Mouse (Mus musculus) yolk sac, embryonic 10.5 days (tissue): ENCODE results near the gene Cbs.
"Not testable (repeated sequence)": the region's sequence is repeated elsewhere in the genome, so short reads cannot be mapped to it uniquely, and the experiment has no call there.

Source experiments
- DNase-seq: peaks from one replicate; pipeline ENCODE4 v3.0.0-alpha.2; 2017; ENCODE audit warnings: low spot score

The Cbs gene

DNA sequence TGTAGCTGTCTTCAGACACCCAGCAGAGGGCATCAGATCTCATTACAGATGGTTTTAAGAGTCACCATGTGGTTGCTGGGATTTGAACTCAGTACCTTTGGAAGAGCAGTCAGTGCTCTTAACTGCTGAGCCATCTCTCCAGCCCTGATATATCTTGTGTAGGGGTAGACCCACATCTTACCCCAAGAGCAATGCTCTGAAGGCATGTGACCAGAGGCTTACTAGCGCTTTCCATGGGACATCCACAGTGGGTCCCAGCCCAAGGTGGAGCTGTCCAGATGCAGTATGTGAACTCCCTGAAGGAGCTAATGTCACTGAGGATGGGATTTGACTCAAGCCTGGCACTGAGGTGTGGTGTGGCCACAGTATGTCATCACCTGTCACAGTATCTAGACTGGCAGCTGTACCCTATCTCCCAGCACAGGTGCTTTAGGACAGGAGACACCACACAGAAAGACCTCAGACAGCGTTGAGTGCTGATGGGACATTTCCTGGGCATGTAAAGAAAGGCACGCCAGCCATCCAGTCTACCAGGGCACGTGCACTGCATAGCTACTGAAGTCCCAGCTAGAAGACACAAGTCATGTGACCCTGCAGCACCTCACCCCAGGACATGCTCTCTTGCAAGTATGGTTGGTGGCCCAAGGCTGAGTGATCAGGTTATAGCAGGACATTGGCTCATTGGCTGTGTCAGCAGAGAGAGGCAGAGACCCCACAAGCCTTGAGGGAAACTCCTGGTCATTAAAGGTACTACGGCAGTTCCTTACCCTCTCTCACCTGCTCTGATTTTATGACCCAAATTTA is 9.4 kb upstream of the Cbs start:
- DNase-seq = peak; percentile 22

DNA sequence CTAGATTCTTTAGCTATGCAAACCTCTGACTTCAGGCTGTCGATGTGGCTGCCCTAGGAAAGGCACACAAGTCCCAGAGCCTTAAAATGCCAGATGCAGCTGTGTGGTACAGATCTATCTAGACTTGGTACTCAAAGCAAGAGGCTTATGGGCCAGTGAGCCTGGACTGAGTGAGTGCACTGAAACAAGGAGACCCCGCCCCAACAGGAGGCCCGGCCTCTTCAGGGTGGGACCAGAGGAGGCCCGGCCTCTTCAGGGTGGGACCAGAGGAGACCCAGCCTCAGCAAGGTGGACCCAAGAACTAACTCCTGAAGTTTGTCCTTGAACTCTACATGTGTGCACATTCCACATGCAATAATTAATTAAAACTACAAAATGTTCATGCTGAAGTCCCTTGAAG is 5.9 kb upstream of the Cbs start:
- no peak for DNase-seq

DNA sequence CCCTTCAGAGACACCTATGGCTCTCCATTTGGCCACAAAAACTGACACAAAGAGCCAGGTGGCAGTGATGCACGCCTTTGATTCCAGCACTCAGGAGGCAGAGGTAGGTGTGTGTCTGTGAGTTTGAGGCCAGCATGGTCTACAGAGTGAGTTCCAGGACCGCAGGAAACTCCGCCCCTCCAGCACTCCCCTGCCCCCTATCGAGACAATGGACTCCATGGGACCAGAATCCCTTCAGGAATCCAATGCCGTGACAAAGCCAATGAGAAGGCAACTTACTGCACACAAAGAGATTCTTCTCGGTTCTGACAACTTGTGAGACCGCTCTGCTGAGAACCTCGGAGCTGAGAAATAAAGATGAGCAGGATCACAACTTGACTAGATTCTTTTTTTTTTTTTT is 5.3 kb upstream of the Cbs start:
- DNase-seq = no peak

DNA sequence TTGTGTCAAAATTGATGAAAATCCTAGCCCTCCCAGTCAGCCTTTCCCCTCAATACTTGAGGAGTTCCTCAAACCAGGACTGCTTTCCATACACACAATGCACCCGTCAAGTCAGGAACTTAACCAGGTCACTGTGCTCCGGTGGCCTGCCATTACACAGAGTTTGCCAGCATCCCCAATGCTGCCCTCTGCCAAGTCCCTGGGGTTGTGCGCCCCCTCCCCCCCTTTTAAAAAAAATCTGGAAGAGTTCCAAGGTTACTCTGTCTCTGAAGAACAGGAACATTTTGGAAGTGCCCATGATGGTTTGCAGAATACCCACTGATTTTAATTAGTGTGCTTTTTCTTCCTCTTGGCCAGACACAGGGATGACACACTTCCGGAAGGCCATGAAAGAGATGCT is 2.6 kb upstream of the Cbs start:
- no peak for DNase-seq

DNA sequence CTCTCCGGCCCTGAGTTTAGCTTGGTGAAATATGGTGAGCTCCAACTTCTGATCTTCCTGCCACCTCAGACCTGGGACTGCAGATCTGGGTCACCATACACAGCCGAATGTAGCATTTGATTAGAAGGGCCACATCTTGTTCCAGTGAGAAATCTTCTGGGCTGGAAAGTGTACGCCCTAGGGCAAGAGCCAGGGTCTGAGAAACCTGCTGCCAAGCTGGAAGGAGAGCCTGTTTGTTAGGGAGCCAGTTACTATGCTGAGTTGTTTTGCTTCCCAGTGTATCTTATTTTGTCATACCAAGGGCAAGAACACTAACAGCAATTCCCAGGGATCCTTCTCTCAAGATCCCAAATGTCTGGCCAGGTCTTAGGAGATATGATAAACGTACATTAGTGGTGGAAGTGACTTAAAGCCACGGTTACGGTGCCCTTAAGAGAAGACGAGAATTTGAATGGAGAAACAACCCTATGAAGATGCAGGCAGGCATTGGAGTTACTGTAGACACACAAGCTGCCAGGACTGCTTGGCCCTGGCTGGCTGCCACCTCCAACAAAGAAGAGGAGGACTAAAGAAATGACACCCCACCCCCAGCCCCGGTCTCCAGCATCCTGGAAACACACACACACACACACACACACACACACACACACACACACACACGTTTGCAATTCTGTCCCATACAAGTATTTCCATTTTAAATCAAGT is 980 bp upstream of the Cbs start:
- no peak for DNase-seq

DNA sequence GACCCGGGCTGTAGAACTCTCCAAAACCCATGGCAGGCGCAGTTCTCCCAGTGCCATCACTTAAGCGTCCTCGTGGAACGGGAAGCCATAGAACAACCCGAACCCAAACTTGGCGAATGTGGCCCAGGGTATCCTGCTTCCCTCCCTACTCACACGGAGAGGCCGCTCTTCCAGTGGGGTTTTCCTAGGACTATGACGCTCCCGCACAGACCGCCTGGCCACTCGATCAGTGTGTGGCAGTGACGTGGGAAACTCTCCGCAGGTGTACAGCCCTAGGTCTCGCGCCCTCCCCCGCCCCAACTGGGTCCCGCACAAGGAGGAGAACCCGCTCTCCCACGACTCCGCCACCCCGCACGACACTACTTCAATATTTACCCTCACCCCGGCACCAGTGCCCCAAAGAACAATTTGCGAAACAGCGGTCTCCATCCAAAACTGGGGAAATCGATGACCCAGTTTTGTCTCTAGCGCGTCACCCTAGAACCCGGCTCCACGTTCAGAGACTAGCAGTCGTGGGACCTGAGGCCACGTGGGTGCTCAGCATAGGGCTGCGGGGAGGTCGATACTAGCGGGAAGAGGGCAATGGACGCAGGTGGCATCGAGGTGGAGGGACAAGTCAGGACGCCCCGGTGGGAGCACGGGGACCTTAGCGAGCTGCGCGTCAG is 629 bp downstream of the Cbs start:
- DNase-seq = no peak

DNA sequence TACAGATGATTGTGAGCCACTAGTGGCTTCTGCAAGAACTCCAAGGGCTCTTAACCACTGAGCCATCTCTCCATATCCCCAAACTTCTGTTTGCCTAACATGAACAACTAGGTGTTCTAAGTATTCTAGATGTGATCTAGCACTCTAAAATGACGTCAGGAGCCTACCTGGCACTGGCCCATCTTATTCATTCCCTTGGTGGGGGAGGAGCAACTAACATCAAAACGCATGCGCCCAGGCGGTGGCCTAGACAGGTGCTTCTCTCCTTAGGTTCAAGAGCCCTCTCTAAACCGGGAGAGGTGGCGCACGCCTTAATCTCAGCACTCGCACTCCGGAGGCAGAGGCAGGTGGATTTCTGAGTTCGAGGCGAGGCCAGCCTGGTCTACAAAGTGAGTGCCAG is 1.3 kb downstream of the Cbs start:
- no peak for DNase-seq

DNA sequence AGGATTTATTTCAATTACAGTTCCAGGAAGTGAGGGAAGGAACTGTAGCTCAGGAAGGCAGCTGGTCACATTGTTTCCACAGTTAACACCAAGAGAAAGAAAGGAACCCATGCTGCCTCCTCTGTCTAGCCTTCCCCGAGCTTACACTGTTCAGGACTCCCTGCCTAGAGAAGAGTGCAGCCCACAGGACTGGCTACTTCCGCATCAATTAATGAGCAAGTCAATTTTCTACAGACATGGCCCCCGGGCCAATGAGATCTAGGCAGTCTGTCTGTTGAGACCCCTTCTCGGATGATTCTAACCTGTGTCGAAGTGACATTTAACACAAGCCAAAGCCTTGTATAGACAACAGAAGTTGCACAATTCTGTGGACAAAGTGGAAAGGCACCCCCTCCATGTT is 2.1 kb downstream of the Cbs start:
- DNase-seq = no peak

DNA sequence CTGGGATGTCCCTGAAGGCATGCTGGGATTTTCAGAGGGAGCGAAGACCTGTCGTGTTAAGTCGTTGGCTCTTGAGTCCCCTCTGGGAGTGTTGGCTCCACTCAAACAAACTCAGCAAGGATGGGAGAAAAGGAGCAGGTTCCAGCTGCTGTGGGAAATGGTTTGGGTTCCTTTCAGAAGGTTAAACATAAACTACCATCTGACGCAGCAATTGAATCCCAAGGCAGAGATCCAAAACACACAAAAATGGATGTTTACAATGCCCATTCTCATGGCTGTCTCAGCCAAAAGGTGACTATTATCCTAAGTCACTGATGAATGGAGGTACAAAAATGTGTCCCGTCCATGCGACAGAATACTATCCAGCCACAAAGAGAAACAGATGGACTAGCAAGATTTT is 4.0 kb downstream of the Cbs start:
- DNase-seq = no peak

DNA sequence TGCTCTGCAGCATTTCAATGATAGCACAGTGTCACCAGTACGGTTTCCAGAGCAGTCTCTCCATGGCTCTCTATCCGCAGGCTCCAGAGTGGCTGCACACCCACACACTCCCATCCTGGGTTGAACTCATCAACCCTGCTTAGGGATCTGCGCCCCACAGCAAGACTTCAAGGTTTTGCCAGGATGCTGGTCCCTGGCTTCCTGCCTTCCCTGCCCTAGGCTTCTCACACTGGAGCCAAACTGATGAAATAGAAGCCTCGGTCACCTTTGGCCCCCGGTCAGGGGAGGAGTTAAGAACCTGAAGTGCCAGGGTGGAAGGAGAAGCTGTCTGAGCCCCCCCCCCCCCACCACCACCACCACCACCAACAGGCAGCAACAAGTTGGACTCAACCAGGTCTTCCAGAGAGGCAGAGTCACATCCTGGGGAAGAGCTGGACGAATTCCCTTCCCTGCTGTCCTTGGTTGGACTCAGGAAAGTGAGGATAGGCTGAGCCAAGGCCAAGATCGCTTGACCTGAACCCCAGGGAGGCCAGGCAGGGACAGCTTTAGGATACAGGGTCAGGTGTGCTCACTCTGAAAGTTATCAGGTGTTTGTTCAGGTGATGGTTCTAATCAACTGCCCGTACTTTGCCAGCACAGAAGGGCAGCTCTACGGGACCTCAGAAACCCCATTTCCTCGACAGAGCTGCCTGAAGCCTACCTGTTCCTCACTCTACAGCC is 5.8 kb downstream of the Cbs start:
- DNase-seq = no peak

DNA sequence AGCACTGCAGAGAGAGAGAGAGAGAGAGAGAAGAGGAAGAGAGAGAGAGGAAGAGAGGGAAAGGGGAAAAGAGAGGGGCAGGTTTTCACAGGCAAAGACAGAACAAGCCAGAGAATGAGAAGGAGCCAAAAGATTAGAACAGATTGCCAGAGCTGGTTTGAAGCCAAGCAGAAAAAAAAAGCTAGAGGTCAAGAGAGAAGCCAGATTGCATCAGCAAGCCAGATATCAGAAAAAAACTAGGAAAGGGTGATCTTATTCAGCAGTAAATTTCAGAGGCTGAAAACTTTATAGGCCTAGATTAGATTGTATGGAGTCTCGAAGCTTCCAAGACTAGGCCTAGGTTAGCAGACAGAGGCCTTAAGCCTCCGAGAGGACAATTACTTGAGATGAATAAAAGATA is 9.1 kb downstream of the Cbs start:
- DNase-seq = no peak

DNA sequence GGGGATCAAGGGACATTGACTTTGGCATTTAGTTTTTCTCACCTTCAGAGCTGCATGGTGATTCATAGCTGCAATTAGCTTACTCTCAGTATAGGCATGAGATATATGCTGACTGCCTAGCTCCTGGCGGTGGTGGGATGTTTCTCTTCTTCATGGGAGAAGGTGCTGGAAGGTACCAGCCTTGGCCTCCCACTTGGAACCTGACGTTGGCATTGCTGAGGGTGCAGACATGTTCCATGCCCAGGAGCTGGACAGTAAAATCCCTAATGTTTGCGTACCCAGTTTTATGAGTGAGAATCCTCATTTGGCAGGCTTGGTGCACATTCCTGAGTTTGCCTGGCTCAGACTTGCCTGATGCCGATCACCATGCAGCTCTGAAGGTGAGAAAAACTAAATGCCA is 13.9 kb downstream of the Cbs start:
- DNase-seq = no peak

DNA sequence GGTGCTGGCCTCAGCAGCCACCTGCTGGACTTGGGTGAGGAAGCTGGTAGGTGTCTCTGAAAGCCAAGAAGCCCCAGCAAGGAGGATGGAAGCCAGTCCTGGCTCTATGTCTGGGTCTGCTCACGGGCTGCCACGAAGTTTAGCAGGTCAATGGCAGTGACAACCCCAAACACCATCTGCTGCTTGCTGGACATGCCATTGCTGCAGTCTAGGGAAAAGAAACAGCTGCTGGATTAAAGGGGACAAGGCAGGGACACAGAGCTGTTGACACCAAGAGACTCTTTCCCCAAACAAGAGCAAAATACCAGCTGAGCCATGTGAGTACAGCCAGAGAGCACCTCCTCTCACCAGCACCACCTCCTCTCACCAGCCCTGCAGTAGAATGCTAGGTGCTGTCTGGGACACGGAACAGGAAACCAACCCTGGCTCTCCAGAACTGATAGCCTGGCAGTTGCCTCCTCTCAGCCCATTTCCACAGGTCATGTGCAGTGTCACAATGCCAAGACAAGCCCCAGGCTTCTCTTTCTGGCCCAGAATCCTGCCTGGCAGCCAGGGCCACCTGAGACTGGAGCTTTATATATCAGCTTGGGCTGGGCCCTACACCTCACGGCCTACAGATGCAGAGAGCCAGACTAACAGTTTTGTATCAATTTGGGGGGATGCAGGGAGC is 23.8 kb downstream of the Cbs start:
- no peak for DNase-seq

DNA sequence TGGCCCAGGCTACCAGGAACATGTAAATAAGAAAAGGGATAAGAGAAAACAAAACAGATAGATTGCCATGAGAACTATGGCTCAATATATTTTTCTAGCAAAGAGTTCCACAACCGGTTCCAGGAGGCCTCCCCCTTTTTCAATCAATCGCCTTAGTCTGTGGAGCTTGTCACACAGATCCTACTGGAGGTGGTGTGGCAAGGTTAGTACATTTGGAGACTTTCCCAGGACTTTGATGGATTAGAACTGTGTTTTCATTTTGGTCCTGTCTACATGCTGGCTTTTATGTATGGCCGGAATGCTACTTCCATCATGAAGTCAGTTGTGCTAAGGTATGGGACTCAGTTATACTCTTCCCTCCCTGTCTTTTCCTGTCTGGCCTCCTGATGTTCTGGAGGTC is 27.1 kb downstream of the Cbs start:
- no peak for DNase-seq

DNA sequence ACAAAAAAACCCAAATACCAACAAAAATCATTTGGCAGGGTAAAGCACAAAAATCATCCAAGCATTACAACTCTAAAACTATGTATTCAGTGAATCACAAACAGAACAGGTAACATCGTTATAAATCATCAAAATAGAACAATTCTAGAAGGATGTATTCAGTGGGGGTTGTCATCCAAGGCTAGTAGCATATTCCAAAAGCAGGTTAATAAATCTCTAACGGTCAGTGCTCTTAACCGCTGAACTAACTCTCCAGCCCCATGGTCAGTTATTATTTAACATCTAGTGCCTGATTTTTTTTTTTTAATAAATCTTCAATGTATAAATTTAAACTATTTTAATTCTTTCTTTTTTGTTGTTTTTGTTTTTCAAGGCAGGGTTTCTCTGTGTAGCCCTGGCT is 27.9 kb downstream of the Cbs start:
- not testable (repeated sequence) for DNase-seq

DNA sequence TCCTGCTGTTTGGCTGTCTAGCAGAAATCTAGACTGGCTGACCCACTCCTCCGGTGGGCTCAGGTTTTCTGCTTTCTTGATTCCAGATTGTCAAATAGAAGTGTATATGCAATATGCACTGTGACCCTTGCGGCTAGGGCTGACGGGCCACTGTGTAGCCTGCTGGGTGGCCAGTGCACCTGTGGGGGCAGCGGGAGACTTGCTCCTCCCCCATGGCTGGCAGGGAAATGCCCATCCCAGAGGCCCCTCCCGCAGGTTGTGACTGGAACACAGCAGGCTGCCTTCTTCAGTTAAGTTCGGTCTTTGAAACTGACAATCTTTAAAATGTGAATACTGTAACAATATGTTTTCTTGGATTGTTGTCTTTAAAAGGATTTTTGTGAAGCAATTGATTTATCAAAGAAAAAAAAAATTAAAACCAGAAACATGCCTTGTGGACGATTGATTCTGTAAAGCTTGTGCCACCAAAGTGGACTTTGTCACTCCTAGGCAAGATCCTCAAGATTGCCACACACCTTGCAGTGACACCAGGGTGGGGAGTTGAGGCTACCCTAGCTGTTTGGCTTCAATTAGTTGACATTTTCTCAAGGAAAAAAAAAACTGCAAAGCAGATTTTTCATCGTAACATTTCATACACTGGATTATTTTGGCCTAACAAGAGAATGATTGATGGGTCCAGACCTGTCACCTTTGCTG is 29.6 kb downstream of the Cbs start:
- no peak for DNase-seq

DNA sequence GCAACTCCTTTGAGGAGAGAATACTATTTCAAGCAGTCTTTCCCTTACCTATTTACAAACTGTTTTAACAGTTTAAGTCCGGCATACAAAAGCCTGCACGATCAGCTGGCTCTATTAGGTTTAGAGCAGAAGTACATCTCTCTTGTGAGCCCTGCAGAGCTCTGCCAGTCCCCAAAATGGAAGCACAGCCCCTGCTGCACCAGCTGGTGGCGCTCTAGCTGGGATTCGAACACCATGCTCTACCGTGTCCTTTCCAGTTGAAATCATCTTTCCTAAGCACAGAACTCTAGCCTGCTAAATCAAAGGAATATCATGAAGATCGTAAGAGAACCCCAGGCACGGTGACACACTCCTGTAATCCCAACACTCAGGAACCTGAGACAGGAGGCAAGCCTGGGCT is 30.6 kb downstream of the Cbs start:
- no peak for DNase-seq

DNA sequence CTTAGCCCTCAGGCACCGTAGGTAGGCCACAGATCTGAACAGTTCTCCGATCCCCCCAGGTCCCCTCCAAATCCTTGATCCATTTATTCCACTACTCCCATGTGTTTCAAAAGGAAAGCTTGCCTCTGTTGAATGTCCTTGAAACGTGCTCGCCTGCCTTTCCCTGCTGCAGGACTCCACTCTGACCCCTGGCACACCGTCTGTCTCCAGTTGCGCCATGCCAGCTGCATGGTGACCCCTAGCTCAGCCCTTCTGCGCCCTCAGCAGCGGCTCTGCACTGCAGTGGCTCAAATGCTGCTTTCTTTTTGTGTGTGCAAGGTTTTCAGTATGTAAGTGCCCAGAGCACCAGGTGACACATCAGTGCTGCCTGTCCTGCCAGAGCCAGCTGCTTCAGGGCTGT is 38.4 kb downstream of the Cbs start:
- no peak for DNase-seq

DNA sequence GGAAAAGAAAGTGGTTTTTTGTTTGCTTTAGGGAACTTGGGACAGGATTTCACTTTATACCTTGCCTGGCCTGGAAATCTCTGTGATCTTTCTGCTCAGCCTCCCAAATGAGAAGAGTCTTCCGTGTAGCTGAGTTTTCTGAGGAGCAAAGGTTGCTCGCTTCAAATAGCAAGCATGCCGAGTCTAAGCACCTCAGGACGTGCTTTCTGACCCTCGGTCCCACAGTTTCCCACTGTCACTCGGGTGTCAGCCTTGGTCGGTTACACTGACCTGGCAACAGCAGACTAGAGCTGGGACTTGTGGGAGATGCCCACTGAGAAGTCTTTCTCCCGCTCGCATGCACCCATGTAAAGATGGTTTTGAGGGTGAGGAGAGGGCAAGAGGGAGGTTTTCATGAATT is 39.1 kb downstream of the Cbs start:
- DNase-seq = no peak

DNA sequence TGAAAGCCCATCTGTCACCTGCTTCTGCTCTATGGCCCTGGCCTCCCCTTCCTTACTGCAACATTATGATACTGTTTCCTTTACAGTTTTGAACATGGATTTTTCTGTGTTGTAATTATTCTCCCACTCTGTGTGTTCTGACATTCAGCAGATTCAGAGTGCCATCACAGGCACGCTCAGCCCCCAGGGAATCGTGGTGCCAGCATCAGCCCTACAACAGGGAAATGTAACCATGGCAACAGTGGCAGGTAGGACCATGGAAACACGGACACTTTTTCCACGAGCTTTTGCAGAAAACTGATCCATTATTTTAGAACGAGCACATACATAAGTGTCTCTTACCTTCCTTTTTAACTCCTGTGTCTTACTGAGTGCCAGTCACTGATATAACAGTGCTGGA is 42.0 kb downstream of the Cbs start:
- DNase-seq = no peak

DNA sequence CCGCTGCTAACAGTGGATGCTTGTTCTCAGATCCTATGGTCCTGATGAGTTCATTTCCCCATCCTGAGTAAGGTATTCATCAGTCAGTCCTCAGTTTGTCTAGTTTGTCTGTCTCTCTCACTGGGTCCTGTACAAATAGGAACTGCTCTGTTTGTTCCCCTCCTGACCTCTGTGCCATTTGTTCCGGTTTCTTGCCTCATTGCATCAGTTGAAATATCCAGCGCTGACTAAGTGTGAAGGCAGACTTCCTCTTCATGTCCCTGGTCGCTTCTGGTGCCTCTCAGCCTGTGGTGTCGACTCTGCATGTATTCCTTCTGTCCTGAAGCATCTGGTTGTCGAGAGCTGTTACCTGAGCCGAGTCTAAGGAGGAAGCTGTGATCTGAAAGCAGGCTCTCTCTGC is 42.4 kb downstream of the Cbs start:
- no peak for DNase-seq

DNA sequence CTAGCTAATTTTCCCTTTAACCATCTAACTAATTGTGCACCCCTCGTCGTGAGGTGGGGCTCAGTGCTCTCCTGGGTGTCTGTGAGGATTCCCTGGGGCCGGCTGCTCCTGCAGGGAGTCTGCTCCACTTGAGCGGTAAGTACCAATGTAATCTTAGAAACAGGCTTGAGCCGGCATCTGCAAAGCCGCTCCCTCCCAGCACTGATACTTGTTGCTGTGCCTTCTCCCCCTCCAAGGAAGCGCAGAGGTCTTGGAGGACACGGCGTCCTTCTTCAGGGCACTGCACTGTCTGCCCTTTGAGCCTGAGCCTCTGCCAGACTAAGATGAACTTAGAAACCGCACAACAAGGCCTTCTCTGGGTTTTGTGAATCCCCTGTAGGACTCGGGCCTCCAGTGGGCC is 46.2 kb downstream of the Cbs start:
- no peak for DNase-seq
